Mouse (Mus musculus) retina, postnatal 7 days (tissue): Measurements from ENCODE around the gene Lrrc8e.

Experiments
- DNase-seq: peaks from one replicate; pipeline ENCODE4 v3.0.0-alpha.2; 2012; ENCODE audit warnings: low read depth, low spot score

Lrrc8e gene

DNA sequence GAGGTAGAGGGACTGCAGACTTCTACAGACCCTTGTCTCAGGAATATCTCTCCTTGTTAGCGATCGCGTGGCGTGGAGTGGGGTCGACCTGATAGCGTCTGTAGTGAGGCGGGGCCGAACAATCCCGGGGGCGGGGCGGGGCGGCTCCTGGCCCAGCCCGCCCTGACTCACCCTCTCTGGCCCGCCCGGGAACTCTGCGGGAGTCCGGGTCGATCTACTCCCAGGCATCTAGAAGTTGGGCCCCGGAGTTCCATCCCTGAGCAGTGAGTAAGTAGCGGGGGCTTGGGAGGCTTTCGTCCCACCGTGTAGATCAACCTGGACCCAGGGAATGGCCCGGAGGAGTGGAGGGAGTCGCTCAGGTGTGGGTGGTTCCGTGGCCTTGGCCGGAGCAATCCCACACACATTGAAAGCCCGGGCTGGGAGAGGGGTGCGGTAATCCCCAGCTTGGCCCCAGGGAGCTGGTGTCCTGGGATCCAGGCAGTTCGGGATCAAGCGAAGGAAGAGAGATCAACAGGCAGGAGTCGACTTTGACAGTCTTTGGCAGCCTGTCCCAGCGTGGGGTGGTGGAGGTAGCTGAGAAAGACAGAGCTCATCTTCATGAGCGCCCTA lies at the start of gene Lrrc8e:
Gene Lrrc8e (plus strand): TSS at position 89 of the 609 bp plus-strand sequence.
- no peak for DNase-seq

- no peak for DNase-seq
Observed at GRCm38 (mm10) chr8:4183409-4183808, 43.2 kb upstream of the Lrrc8e start.

- DNase-seq: no peak
Observed at GRCm38 (mm10) chr8:4186151-4186550, 40.5 kb upstream of the Lrrc8e start.

DNA sequence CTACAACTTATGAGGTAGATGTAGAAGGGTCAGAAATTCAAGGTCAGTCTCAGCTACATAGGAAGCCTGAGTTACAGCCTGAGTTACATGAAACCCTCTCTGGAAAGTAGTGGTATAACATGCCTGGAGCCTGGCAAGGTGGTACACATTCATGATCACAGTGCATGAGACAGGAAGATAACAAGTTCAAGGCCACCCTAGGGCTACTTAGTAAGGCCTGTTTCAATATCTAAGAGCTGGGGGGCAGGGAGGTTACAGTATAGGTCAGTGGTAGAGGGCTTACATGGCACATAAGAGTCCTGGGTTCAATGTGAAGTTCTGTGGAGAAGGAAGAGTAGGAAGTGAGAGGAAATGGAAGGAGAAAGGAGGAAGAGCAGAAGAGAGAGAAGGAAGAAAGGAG lies 38.0 kb upstream of the Lrrc8e start:
- DNase-seq: no peak

DNA sequence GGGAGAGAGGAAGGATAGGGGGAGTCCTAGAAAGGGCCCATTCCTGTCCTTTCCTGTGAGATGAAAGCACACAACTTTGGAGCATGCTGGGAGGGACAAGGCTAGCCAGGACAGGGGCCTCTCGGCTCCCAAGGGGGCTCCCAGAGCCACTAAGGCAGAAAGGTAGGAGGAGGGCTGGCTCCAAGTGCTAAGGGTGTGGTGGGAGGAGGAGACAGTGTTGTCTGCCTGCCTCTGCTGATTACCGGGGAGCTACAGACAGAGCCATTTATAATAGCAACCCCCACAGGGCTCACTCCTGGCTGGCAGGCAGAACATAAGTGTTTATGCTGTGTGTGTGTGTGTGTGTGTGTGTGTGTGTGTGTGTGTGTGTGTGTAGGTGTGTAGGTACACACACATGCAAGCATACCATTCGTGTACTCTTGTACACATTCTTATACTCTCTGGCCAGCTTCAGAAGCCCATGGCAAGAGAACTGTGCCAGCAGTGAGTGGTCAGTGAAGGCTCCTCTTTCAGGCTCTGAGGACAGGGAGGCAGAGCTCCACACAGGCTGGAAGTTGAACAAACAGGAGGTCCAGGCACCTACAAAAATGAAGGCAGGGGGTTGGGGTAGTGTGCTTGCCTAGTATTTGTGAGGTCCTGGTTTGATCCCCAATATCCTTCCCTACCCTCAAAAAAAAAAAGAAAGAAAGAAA lies 37.5 kb upstream of the Lrrc8e start:
- DNase-seq: no peak

DNA sequence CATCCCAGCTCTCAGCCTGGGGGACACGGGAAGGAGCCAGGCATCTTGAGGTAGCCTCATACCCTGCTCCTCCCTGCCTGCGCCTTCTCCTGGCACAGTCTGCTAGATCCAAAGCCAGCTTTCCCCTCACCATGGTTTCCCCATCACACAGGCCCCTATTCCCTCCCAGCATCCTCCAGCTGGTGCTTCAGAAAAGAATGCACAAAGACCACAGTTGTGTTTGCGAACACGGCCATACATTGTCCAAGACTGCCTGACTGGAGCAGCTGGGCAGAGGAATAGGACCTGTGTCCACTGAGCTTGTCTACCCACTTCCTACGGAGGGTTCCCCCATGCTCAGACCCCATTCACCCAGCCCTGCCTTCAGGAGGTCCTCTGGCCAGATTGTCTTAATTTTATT lies 34.3 kb upstream of the Lrrc8e start:
- DNase-seq: no peak

- peak; percentile 81 for DNase-seq
Observed at GRCm38 (mm10) chr8:4192807-4193587, 33.6 kb upstream of the Lrrc8e start.

DNA sequence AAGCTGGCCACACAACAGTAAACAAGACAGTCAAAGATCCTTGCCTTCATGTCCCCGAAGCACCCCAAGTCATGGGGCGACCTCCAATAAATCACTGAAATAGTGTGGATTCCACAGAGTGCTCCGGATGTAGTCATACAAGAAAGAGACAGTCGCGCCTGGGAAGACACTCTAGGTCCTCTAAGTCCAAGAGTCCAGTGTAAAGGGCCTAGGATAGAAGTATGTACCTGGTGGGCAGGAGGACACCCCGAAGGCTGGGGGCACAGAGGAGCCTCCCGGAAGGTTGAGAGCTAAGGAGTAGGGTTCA lies 33.1 kb upstream of the Lrrc8e start:
- DNase-seq: no peak

GRCm38 (mm10) chr8:4201321-4201720 lies 25.3 kb upstream of the Lrrc8e start:
- DNase-seq: no peak

DNA sequence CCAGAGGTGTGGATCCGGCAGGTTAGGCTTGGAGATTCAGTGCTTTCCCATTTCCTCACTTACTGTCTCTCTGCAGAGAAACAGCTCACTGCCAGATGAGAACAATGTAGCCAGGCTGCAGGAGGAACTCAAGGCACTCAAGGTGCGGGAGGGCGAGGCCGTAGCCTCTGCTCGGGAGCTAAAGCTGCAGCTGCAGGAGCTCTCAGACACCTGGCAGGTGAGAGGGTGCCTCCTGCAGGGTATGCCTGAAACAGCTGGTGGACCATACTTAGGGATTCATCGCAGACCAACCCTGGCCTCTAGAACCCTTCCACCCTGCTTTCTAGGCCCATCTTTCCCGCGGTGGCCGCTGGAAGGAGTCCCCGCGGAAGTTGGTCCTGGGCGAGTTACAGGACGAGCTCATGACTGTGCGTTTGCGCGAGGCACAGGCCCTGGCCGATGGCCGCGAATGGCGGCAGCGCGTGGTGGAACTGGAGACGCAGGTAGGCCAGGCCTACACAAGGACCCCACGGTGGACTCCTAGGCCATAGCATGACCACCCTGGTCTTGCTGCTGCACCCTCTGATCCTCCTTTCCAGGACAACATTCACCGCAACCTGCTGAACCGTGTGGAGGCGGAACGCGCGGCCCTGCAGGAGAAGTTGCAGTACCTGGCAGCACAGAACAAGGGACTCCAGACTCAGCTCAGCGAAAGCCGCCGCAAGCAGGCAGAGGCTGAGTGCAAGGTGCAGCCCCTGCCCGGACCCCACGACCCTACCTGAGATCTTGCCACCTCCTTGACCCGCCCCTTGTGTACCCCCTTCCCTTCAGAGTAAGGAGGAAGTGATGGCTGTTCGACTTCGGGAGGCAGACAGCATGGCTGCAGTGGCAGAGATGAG lies 21.1 kb upstream of the Lrrc8e start:
- DNase-seq: no peak

DNA sequence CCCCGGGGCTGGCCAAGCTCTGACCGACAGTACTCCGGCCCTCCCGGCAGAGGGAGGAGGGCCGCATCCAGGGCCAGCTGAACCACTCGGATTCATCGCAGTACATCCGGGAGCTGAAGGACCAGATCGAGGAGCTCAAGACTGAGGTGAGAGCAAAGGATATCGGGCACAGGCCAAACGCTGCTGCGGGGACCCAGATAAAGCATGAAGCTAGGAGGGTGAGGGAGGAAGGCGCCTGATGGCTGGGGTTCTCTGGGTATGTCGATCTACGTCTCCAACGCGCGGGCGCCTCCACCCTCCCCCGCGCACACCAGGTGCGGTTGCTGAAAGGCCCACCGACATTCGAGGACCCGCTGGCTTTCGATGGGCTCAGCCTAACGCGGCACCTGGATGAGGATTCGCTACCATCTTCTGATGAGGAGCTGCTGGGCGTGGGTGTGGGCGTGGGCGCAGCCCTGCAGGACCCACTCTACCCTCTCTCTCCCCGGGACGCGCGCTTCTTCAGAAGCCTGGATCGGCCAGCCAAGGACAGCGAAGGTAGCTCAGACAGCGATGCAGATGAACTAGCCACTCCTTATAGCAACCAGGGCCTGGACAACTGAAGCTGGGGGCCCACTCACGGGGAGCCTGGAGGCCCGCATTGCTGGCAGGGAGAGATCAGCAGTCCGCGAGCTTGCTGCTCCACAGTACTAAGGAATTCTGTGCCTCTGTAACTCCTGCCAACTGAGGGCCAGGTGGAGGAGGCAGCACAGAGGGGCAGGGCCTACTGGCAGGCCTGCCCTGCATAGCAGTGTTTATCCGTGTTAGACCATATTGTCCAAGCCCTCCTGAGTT lies 20.2 kb upstream of the Lrrc8e start:
- no peak for DNase-seq

DNA sequence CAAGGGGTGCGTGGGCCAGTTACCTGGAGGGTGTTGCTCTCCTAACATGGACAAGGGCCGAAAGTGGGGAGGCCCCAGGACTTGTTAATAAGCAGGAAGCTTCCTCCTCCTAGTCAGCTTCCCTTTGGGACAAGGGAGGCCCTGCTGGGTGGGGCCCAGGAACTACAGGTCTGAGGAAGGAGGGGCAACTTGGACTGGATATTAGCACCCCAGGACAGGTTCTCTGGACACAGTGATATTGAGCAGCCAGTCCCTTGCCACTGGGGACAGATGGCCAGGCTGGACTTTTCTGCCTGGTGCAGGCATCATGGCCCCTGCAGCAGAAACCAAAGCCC lies 19.6 kb upstream of the Lrrc8e start:
- DNase-seq: no peak

- DNase-seq: no peak
Observed at GRCm38 (mm10) chr8:4211097-4211496, 15.5 kb upstream of the Lrrc8e start.

DNA sequence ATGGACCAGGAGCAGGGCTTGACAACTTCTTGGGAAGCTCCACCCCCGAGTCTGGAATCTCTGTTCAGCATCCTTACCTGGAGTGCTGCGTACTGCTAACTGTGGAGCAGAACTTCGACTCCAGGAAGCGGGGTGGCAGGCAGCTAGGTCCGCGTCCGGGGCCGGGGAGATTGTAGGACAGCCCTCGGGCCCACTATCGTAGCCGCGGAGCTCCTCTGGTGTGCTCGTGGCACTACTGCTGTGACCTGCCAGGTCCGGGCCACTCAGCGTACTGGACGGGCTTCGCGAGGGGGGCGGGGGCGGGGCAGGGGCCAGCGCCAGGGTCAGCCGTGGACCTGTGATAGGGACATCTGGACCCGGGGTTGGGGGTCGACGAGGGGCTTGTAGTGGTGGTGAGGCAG lies 13.8 kb upstream of the Lrrc8e start:
- DNase-seq: no peak

DNA sequence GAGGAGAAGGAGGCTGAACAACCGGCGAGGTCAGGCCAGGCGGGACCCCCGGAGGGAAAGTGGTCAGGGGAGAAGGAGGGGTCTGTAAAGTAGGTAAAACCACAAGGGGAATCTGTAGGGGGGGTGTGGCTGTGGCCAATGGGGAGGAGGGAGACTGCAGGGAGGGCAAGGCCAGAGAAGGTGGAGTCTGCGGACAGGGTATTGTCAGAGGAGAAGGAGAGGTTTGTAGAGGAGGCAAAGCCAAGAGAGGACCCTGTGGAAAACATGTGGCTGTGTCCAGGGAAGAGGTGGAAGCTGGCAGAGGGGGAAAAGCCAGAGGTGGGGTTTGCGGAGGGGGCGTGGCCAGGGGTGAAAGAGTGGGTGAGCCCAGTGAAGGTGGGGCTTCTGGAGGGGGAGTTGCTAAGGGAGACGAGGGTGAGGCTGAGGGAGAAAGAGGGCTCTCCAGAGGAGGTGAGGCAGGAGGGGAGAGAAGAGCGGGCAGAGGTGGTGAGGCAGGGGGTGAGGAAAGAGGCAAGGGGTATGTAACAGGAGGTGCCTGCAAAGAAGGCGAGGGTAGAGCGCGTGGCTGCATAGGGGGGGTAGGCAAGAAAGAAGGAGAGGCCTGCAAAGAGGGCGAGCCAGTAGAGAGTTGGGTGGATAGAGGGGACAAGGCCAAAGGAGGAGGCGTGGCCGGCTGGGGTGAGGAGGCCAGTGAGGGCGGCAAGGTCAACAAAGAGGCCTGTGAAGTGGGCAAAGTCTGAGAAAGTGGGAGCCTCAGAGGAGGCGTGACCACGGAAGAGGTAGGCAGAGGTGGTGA lies 13.2 kb upstream of the Lrrc8e start:
- DNase-seq: no peak

- no peak for DNase-seq
Observed at GRCm38 (mm10) chr8:4214006-4214980, 12.3 kb upstream of the Lrrc8e start.

- no peak for DNase-seq
Observed at GRCm38 (mm10) chr8:4216296-4216695, 10.3 kb upstream of the Lrrc8e start.

DNA sequence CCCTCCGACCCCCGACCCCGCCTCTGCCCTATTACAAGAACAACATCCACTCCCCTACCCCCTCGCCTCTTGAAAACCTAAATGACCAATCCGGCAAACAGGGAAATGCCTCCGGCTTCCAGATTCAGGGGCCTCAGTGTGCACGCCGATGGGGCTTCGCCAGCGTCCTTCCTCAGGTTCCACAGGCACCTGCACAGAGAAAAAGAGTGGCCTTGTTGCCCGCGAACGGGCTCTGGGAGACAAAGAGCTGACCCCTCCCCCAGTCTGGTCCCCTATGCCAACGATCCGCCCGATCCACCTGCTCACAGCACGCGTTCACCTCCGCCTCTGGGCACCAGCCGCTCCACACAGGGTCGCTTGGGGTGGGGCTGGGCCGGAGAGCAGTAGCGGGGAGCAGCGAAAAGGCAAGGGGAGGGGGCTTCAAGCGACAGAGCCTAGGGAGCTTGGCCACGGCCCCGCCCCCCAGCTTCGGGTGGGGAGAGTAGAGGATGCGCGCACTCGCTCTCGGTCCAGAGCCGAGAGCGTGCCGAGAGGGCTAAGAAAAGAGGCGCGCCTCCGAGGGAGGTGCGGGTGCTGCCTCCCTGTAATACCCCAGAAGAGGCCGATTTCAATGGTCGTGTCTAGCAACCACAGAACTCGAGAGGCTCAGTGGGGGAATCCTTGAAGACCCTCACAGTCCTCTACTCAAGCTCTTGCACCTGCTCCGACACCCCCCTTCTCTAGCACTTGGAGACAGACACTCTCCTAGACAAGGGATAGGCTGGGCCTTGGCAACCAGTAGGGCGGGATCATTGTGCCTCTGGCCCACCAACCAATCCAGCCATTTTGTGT lies 9.6 kb upstream of the Lrrc8e start, which contains the start of gene Prr36:
Gene Prr36 (minus strand): TSS at position 669 of the 831 bp plus-strand sequence.
- DNase-seq: peak; percentile 50
